Mouse (Mus musculus): Measurements from ENCODE around the gene Lef1.
A peak's percentile ranks its signal among the peaks of the same experiment; 100 is the strongest.

Gene Lef1

DNA sequence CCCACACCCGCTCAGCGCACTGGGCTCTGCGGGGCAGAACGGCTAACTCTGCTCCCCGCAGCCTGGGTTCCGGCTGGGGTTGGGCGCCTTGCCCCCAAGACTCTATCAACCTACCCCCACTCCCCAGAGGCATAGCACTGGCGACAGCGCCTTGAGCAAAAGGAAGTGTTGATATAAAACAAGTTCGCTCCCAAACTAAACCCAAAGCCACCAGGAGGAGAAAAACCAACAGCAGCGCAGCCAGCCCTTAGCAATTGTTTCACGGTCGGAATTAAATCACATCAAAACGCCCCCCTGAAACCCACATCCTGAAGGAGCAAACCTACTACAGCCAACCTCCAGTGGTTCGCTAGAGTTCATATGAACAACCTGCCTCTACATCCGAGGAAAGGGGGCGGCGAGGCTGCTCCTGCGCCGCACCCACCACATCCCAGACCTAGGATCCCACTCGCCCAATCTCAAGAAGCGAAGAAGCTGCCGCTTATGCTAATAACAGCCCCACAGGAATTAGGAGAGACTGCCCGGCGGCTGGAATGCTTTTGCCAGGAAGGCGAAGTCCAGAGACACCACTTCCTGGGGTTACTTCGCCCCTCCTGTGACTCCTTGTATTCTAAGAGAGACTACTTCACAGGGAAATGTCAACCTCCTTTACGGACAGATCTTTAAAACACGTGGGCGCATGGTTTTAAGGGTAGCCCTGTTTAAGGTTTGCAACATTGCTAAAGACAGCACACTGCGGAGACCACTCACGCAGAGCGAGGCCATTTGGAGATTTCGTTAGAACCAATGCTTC, 2.8 kb upstream of the Lef1 start:
- DNase-seq (ENCODE audit: low read depth in 2 of 2, low spot score in 2 of 2) = no peak

DNA sequence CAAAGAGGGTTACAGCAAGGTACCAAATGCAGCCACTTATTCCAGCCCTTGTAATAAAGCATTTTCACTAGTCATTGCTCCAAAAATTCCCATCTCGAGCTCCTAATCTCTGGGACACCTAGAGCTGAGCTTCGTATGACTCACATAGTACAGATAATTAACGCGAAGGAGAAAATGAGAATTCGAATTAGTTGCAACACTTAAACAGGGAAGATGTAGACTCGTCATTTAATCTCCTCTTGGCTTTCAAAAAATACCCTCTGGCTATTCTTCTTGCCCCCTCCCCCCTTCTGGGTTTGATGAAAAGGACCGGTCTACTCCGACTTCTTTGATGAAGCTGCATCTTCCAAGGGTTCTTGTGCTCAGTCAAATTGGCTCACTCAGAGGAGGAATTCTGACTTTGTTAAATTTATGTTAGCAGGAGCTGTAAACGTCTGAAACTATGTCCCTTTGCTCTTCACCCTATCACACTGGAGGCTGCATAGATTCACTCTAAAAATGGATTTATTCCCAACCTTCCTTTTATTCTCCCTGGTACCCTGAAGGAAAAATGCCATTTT, 2.1 kb upstream of the Lef1 start:
- no peak for DNase-seq (ENCODE audit: low read depth in 2 of 2, low spot score in 2 of 2)

DNA sequence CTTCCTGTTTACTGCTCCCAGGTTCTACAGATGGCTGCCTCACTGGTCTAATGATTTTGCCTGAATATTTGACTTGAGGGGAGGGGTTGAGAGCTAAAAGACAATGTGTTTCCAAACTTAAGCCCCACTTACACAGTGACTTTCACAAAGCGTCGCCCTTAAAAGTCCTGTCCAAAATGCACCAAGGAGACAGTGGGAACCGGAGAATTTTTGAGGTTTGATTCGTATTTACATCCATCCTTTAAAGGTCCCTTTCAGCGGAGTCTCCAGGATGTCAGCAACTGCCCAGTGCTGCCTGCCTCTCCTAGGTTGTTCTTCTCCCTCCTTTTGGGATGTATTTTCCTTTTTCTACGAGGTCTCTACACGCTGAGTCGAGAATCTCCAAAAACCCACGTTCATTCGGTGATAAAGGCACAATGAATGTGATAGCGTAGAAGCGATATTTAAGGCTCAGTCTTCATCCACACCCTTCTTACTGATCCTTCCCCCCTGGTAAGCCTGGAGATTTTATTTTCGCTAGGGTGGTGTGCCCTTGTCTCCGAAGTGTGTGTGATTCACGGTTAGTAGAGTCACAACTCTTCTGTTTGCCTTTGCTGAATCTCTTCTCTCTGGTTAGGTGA, 1.1 kb upstream of the Lef1 start:
- no peak for DNase-seq (ENCODE audit: low read depth in 2 of 2, low spot score in 2 of 2)

DNA sequence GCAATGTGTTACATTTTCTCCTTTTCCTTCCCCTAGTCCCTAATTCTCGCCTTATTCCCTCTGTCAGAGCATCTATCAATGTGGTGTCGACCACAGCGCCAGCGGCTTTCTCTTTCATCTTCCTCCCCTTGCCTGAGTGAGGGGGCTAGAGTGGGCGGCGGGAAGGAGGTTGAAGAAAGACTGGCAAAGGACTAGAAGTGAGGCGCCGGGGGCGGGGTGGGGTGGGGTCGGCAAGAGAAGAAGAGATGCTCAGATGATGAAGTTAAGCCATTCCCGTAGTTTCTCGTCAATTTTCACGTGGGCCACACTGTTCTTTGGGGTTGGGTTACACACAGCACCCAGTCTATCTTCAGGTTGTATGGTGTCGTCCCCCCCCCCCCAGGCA, 593 bp upstream of the Lef1 start:
- no peak for DNase-seq (ENCODE audit: low read depth in 2 of 2, low spot score in 2 of 2)

DNA sequence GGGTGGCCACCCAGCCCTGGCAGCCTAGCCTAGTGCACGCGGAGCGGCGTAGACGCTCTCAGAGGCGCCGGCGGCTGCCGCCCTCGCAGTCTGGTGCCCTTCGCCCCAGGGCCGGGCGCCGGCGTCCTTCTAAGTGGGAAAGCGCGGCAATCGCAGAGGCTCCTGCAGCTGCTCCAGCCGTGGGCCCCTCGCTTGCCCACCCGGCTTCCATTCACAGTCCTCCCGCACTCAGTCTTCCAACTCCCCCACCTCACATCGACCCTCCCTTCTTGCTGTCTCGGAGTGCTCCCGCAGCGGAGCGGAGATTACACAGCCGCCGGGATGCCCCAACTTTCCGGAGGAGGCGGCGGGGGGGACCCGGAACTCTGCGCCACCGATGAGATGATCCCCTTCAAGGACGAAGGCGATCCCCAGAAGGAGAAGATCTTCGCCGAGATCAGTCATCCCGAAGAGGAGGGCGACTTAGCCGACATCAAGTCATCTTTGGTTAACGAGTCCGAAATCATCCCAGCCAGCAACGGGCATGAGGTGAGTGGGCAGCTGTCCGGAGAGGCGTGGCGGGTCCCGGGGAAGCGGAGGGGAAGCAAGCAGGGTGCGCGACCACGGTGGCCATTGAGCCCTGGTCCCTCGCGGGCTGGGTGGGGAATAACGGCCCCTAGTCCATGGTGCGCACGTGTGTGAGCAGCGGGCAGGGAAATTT, 1.0 kb downstream of the Lef1 start:
- peak; percentile 45 to 59 for DNase-seq (ENCODE audit: low read depth in 2 of 2, low spot score in 2 of 2)

DNA sequence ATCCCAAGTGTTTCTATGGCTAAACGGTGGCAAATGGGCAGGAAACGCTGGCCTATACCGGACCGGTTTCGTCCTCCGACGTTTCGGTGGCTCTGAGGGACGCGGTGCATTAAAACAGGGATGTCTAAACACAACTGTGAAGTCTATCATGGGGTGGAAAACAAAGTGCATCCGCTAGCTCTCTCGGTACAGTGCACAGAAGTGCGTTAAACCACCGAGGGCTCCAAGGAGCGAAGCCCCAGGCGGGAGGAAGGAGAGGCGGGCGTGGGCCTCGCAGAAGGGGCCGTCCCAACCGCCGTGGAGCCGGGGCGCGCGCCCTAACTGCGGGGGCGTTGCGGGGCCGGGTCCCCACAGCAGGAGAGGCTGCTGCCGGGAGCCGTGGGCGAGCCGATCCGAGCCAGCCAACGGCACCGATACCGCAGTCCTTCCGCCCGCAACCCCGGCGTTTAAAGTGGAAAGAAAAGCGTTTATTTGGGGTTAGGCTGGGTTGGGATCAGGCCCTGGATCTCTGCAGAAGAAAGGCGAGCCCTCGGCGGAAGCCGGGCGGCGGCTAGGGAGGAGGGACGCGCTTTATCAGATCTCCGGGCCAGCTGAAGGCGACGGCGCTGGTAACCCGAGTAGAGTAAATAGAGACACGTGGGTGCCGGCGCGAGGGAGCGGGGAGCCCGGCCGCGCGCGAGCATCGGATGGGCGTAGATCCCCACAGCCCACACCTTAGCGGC, 1.7 kb downstream of the Lef1 start:
- peak; percentile 78 to 79 for DNase-seq (ENCODE audit: low read depth in 2 of 2, low spot score in 2 of 2)

DNA sequence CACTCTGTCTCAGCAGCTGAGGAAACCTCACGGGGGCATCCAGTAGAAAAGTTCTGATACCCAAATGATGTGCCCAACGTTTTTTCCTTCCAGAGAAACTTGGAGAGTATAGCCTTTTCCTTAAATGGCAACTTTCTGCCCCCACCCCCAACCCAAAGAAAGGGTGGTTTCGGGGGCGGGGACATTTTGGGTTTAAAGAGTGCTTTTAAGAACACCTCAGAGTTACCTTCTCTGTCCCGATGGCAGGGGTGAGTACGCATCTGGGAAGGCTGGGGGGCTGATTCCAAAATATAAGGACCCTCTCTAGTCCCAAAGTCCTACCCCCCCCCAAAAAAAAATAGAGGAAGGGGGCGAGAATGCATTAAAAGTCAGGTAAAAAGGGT, 2.3 kb downstream of the Lef1 start:
- peak; percentile 73 to 75 for DNase-seq (ENCODE audit: low read depth in 2 of 2, low spot score in 2 of 2)

DNA sequence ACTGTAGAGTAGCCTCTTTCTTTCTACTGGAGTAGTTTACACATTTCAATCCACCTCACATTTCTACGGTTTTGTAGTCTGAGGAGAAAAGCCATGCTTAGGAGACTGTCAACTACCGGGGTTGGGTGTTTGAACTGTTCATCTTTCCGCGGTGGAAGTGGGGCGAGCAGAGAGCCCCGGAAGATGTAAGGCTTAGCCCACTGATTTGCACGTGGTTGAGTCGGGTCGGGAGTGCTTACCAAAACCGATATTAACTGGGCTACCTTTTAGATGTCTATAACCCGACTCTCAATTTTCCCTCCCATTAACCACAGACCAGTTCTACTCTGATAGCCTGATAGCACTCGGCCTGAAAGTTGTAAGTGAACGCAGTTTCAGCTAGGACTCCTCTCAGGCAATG, 2.8 kb downstream of the Lef1 start:
- peak; percentile 58 to 71 for DNase-seq (ENCODE audit: low read depth in 2 of 2, low spot score in 2 of 2)

DNA sequence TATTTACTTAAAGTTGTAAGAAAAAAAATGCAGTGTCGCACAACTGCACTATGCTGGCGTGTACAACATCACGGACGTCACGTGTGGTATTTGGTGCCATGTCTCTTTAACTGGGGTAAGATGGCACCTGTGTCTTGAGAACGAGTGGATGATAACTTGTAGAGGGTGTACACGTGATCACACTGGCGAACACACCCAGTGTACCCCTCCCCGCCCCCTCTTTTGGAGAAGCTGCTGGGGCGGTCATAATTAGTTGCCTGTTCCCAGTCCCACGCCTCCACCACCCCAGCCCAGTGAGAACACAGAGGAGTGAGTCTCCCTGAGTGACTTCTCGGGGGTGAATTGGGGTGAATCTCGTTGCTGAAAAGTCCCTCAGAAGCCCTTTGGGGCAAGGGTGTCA, 5.8 kb downstream of the Lef1 start:
- peak; percentile 66 to 67 for DNase-seq (ENCODE audit: low read depth in 2 of 2, low spot score in 2 of 2)

DNA sequence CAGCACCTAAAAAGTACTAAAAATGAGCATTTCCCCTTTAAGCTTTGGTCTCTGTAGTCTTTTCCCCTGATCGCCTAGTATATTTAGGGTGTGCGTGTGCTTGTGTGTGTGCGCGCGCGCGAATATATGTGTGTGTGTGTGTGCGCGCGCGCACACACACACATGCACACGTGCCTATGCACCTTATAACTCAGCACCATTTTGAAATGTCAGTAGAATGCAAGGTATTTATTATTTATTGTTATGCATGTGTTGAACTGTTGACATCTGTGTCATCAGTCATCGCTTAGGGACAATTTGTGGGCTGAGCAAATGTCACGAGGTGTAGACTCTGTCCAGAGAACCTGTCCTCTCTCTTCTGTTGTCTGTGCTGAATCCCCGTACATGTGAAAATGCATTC, 7.1 kb downstream of the Lef1 start:
- peak in 1 of 2 experiments; percentile 39 for DNase-seq (ENCODE audit: low read depth in 2 of 2, low spot score in 2 of 2)

DNA sequence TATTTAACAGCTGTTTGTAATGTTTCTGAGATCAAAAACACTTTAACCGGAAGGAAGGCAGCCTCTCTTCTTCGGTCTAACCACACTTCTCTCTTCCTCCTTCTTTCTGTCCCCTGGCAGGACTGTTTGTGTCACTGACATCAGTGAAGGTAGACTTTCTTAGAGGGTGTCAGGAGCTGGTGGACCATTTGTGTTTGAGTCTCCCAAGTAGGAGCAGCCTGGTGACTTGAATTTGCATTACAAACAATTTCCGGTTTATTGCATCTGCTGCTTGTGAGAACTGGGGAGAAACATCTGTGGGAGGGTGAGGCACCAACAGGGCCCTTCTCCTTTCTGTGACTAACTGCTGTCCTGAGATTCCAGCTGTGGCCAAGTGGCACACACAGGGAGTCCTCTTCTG, 7.6 kb downstream of the Lef1 start:
- peak in 1 of 2 experiments; percentile 68 for DNase-seq (ENCODE audit: low read depth in 2 of 2, low spot score in 2 of 2)

DNA sequence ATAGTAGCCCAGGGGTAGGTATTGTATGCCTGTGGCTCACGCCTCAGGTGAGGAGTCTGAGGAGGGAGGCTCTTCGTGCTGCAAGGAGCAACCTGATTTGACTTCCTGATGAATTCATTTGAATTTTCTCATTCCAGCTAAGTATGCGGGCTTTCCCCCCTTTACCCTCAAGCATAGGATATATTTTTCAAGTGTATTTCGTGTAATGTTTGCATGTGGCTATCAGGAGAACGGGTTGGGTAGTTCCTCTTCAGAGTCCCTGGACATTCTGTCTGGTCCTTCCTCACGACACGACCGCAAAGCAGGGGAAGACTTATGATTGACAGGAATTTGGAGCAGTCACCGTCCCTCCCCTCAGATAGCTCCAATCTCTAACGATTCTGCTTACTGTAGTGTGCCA, 9.2 kb downstream of the Lef1 start:
- no peak for DNase-seq (ENCODE audit: low read depth in 2 of 2, low spot score in 2 of 2)

DNA sequence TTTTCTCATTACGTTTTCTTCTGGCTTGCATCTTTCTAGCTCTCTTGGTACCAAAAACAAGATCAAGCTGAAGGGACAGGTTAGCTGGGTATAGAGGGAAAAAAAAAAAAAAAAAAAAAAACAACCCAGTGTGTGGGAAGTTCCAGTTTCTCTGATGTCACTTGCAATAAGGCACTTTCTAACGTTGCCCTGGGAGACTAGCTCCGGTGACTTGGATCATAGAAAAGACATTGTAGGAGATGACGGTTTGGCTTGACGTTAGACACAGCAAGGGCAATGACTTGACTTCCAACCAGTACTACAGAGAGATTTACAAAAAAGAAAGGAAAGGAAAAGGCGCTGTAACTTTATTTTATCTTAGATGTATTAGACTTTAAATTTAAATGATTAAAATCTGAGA, 13.2 kb downstream of the Lef1 start:
- DNase-seq (ENCODE audit: low read depth in 2 of 2, low spot score in 2 of 2) = no peak

DNA sequence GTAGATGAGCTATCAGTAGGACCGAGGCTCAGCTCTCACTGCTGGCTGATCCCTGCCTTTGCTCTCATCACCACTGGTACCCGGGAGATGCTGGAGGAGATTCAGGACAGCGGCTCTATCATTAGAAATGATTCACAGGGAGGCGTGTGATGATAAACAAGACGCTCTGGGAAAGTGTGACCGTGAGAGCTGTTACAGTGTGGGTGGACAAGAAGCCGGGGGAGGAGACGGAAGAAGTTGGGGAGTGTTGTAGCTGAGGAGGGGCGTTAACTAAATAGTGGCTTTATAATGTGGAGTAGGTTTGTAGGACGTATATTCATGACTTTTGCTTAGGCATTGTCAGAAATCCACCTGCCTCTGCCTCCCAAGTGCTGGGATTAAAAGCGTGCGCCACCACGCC, 15.6 kb downstream of the Lef1 start:
- no peak for DNase-seq (ENCODE audit: low read depth in 2 of 2, low spot score in 2 of 2)

DNA sequence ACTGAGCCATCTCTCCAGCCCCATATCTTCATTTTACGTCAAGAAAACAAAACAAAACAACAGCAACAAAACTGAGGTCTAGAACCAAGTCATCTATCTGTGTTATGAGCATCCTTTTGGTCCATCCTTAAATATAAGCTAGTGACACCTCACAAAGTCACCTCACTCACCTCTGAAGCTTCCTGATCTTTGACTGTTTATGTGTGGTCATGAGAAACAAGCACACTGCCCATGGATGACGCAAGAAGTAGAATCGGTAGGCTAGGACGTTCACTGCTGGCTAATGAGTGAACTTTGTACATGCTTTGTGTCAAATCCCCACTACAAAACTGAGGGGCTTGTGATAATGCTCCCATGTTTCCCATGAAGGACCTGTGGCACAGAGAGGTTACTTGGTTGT, 16.2 kb downstream of the Lef1 start:
- DNase-seq (ENCODE audit: low read depth in 2 of 2, low spot score in 2 of 2) = no peak

DNA sequence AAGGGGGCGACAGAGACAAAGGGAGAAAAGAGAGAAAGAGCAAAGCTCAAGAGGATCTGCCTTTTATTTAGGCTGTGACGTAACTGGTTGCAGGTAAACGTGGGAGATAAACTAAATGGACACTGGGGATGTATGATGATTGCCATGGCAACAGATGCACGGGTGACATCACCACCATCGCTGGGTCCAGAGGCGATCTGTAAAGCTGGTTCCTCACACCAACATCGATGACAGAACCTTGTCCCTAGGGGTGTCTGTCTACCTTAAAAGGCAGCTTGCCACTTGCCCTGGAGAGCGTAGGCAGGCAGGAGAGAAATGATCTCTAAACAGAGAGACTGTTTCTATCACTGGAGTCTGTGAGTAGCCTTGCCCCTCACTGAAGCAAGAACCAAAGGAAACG, 23.7 kb downstream of the Lef1 start:
- DNase-seq (ENCODE audit: low read depth in 2 of 2, low spot score in 2 of 2) = no peak

DNA sequence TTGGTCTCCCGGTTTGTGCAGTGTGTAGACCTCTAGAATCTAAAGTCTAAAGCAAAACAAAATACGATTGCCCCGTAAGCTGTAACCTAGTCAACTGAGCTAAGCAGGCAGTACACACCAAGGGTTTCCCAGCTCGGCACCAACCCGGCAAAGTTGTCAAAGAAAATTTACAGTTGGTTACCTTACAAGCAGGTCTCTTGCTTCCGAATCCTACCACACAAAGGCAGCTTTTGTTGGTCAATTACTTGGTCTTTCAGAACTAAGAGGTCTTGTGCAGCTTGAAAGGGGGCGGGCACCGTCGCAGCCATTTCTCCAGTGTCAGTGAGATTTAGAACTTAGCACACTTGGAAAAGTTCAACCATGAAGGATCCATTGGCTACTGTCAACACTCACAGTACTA, 25.2 kb downstream of the Lef1 start:
- no peak for DNase-seq (ENCODE audit: low read depth in 2 of 2, low spot score in 2 of 2)

DNA sequence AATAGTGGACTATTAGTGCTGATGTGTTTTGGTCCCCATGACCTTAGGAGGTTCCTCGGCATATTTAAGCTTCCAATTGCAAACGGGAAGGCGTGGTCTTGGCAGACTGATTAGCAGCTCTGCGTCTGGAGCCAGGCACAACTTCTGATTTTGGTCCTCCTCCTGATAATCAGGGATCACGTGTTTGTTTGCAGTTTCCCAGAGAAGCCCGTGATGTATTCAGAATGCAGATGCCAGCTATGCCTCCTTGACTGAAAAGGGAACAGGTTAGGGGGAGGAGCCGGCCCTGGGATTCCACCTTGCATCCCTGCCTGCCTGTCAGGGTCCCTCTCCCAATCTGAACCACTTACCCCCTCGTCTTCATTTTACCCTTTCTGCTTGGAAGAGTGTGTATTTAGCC, 26.2 kb downstream of the Lef1 start:
- no peak for DNase-seq (ENCODE audit: low read depth in 2 of 2, low spot score in 2 of 2)

DNA sequence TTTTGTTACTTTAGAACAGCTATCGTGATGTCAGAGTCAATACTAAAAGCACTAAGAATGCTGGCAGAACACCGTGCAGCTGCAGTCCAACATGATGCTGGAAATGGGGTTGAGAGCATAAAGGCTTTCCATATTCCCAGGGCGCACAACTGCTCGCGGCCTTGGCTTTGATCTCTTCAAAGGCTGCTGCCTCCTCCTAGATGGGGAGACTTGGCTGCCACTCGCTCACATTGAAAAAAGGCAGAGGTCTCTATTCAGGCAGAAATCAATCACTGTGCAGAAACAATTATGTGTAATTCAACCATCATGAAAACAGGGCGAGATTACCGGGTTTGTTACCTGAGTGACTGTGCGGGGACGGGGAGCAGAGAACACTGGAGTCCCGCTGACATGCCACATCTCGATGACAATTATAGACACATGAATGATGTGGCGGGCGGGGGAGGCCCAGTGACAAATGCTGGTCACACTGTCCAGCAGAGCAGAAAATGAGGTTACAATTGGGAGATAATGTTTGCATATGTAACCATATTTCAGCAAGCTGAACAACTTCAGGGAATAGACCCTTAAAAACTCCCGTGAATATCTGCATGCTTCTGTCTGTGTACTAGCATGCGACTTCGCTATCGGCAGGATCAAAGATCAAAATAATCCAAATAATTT, 27.0 kb downstream of the Lef1 start:
- no peak for DNase-seq (ENCODE audit: low read depth in 2 of 2, low spot score in 2 of 2)

DNA sequence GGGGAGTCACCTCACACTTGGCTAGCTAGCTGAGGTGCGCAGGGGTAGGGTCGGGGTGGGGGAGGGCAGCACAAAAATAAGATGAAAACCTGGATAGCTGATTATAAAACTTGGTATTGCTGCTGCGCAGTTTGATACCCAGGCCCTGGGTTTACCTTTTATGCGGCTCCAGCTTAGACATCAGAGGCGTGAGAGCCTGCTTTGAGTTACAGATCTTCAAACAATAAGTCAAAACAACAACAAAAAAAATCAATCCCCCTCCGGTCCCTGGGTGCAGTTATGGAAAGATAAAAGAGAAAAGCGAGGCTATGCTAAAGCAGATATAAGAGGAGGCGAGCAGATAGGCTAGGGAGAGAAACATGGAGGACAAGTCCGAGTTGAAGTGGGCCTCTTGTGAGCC, 28.0 kb downstream of the Lef1 start:
- peak in 1 of 2 experiments; percentile 55 for DNase-seq (ENCODE audit: low read depth in 2 of 2, low spot score in 2 of 2)

DNA sequence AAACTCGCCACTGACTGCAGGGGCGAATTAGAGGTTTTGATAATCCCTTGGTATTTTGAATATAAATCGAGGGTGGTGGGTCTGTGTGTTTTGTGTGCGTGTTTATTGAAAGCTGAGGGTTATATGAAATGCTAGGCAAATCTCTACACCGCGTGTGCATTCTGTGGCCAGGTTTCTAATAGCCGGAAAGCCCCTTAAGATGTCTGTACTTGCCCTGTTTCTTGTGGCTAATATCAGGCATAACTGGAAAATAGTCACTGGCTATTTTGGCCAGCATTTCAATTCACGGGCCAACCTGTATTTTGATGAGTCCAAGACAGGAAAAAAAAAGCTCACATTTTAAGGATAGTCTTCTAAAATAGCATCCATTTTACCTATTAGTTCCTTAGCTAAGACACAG, 28.5 kb downstream of the Lef1 start:
- no peak for DNase-seq (ENCODE audit: low read depth in 2 of 2, low spot score in 2 of 2)
